Mouse (Mus musculus) embryo, embryonic 9.5 days (tissue): ENCODE measurements around the gene Ccdc122.

Experiments used
- DNase-seq: peaks from one replicate; pipeline ENCODE4 v3.0.0-alpha.2; 2017; ENCODE audit errors: extremely low spot score

The Ccdc122 gene

DNA sequence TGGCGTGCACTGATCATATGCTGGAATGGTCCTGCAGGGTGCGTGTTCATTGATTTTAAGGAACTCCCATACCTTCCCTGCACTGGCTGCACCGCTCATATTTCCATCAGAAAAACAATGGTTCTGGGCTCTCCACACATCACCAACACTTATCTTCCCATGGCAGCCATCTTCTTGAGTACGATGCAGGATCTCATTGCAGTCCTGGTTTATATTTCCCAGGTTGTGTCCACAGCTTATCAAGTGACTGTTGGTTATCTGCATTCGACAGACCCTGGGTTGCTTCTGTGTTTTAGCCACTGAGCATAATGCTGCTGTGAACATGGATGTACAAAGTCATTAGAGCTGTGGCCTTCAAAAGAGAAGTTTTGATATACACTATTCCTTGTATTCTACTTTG, 94.0 kb downstream of the Ccdc122 start:
- no peak for DNase-seq

DNA sequence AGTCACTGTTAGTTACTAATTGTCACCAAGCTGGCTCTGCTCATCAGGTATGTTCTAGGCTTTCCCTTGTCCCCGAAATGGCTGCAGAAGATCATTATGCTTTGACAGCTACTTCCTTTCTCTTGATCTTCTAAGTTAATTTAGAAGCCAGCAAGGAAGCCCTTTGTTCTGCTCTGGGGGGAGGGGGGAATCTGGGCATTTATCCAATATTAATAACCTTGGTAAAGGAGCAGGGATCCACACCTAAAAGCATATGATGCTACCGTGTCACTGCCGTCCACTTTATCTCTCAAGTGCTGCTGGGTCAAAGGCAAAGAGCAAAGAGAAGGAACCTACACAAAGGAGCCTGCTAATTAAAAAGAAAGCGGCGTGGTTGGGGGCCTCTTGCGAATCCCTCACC, 100.4 kb downstream of the Ccdc122 start:
- DNase-seq: no peak

DNA sequence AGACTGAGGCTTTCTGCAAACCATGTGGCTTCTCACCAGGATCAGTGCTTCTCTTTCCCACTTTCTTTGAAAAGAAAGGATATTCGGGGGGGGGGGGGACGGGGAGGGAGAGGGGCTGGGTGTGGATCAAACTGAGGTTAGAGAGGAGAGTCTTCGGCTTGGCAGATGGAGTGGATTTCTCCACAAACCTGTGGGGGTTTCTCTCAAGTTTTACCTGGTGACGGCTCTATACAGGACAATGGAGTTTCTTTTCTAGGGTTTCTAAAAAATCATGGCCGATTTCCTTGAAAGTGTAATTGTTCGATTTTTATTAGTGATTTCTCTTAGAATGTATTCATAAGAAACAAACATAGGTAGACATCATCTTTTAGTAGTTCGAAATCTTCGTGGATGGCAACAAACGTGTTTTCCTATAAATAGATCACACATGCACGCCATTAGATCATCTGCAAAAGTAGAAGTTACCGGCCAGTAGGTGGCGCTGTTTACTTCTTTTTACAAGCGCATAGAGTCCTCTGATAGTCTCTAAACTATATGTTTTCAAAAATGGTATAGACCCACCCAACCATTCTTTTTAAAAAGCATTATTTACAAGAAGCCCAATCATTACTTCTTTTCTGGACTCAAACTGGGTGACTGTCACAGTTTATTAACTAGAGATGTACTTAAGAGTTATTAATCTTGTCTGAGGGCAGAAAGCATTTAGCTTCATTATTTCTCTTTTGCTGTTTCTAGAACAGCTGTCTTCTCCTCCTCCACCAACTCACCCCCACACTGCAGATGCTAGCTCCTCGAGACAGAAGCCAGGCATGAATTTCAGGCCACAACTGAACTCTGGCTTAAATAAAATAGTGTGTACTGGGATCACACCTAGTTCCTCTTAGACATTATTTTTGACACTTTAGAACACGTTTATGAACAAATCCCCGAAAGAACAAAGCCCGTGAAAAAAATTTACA, 105.0 kb downstream of the Ccdc122 start:
- DNase-seq: peak; percentile 73

DNA sequence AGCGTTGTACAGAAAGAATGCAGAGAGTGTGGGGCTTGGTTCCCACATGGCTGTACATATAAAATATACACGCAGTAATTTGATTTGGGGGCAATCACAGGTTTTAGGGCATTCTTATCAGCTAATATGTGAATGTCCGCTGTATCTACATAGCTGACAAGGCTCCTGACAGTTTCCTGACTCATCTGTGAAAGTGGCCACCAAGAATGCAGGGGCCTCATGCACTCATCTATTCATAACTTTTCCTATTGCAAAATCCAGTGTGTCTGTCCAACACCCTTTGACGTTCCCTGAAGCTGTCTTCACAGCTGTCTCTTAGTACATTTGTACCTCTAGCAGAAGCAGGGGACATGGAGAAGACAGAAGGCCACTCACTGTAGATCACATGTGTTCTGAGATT, 108.5 kb downstream of the Ccdc122 start:
- DNase-seq: no peak

DNA sequence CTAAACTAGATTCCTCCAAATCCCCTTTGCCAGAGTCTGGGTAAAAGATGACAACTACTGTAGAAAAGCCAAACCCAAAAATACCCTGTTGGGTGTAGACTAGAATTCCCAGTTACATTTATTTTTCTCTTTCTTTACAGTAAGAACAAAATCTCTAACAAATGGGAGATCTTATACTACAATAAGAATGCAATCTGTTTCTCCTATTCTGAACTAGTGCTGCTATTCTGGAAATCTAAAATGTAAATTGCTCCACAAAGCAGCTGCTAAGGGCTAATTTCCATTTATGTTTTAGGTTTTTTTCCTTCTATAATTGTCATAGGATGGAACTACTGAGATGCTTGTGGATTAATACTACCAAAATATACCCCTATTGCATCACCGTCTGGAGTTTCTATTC, 111.1 kb downstream of the Ccdc122 start:
- no peak for DNase-seq

DNA sequence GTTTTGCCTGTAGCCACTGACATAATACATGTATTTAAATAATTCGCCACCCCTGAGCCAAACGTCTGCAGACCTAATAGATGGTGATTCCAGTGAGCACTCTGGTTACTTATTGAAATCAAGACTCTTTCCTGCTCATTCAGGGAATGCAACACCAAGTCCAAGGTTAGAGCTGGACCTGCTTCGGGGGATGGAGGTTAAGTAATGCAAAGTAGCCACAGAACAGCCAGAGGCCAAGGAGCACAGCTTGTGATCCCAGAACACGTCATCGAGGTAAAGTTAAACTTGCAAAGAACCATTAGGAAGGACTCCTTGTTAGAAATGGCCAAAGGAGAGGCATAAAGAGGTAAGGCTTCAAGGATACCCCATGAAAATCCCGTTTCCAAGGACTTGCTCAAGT, 114.0 kb downstream of the Ccdc122 start:
- no peak for DNase-seq

DNA sequence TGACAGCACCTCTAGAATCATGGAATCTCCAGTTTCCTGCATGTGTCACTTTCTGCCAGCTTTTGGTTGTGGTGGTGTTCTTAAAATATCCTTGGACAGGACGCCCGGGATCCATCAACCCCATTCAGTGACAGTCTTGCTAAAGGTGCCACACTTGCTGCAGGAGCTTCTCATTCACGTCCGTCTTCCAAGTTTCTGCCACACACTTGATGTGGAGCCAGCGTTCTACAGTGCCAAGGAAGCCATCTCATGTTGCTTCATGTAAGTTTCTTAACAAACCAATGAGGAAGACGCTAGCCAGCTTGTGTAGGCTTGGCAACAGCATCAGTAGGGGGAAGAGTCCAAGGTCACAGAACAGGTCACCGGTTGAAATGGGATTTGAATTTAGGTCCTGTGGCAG, 114.9 kb downstream of the Ccdc122 start:
- DNase-seq: no peak

DNA sequence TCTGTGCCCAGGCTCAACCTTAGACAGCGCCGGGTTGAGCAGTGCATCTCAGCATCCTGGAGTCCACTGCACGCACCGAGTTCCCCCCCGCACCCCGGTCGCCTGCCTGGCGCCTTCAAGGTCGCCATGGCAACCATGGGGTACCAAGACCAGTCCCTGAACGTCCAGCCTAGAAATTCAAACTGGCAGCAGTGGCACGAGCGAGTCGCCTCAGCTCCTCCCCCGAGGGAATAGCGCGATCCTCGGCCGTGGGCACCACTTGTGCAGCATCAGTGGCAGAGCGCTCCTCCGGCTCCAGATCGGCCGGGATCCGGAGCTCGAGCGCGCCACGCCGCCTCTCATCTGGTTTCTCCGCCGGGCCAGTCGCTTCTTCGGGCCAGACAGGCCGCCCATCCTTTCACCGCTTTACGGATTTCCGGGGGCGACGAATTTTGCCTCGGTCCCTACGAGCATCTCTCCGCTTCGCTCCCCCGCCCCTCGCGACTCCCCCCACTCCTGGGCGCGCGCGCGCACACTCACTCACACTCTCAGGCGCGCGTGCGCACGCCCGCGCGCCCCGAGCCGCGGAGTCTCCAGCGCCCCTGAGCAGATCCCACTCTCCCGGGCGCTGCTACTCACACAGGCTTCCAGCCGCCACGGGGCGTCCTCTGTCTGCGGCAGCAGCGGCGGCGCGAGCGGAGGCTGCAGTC, 119.8 kb downstream of the Ccdc122 start, which contains the start of gene Enox1:
Gene Enox1 (plus strand): TSS at position 542 of the 689 bp plus-strand sequence.
- peak; percentile 85 for DNase-seq

DNA sequence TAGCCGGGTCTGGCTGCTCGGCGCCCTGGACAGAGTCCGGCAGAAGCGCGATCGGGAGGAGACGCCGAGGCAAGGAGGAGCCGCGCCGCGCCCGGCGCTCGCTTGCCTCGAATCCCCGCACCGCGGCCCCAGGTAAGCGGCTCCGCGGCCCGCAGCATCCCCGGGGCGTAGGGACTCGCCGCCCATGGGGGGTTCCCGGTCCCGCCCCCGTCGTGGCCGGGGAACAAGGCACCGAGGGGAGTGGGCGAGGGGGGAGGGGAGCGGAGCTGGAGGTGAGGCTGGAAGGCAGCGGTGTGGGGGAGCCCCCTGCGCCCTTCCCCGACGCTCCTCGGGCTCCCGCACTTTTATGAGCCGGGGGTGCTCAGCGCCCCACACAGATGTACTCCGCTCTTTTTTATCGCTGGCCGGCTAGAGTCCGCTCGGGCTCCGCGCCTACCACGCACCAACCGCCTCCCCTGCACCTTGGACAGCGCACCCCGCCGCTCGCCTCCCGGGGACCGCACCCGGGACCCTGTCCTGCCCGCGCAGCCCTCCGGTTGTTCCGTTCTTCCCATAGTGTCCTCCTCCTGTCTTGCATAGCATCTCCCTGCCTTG, 120.4 kb downstream of the Ccdc122 start:
- no peak for DNase-seq

DNA sequence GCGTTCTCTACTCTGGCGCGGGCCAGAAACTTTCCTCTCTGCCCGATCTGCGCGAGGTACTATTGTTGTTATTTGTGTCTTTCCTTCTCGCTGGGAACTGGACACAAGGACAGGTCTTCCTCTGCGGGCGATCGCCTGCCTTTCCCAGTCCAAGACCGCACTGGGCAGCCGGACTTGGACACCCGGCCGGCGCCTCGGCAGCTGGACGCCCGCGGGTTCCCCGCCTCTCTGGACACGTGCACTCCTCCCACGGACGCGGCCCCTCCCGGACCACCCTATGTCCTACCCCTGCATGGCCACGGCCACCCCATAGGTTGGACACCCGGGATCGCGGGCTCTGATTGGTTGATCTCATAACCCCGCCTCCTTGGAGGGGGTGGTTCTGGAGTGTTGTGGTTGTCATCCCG, 120.9 kb downstream of the Ccdc122 start:
- peak; percentile 73 for DNase-seq

DNA sequence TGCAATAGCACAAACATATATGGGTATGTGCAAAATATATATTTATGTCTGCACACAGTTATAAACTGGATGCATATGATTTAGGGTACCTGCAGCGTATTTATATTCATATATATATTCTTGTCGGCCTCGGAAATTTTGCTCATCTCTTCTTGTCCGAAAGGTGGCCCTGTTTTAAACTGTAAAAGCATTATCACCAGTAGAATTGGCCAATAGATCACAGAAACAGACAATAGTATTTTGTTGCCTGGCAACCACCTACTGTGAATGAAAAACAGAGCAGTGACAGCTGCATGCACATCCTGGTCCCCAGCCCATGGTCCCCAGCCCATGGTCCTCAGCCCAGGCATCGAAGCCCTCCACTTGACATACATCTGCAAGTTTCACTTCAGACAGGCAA, 122.8 kb downstream of the Ccdc122 start:
- no peak for DNase-seq
